Mouse (Mus musculus): ENCODE measurements around the gene Scn1b. TPM values are rescaled to one million over a fixed set of nuclear protein-coding genes. Genes with fewer than 3 reads are reported as not detected.

Scn1b gene
- polyA plus RNA-seq, 1 experiment from 2014 or later, result 5.1 TPM

GRCm38 (mm10) chr7:31125116-31125515 lies 1.7 kb downstream of the Scn1b start:
- Histone ChIP-seq H3K36me3 (peaks cover 20% of the 10 kb centered on the region), H3K27ac (no peak overlapping the region), H3K4me2 (replicated peaks) (no peak overlapping the region), H3K9ac (no peak overlapping the region), H3K27me3 (peaks cover 41% of the 10 kb centered on the region), H3K4me1 (no peaks in the 10 kb centered on the region; the same call in 1 of the 2 replicates), H3K9me3 (no peaks in the 10 kb centered on the region), H3K4me3 (no peak overlapping the region)
- ATAC-seq (ENCODE audit: insufficient number of reproducible peaks, insufficient read depth, low FRiP score, low TSS enrichment), result no peak
- 86% methylated on average over 13 of the region's 13 CpGs for WGBS

DNA sequence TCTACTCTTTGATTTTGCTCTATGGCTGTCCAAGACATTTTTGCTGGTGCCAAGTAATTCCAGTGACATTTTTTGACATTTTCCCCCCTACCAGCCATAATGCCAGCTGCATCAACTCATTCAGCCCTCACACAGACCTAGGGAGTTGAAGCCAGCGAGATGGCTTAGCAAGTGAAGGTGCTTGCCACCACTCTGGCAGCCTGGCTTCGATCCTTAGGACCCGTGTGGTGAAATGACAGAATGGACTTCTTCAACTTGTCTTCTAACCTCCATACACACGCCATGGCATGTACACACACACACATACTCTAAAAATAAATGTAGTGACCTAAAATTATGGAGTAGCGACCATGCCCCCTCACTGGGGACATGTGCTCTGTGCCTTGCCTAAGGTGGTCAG lies 2.4 kb downstream of the Scn1b start:
- no peak for ATAC-seq (ENCODE audit: insufficient number of reproducible peaks, insufficient read depth, low FRiP score, low TSS enrichment)
- no peak overlapping the region for H3K9ac ChIP-seq
- H3K36me3 ChIP-seq, result peaks cover 13% of the 10 kb centered on the region
- 85% methylated on average over 5 of the region's 5 CpGs for WGBS
- no peak overlapping the region for H3K4me3 ChIP-seq
- no peak overlapping the region for H3K27ac ChIP-seq
- no peaks in the 10 kb centered on the region for H3K9me3 ChIP-seq
- no peak overlapping the region for H3K4me2 ChIP-seq (replicated peaks)
- peaks cover 41% of the 10 kb centered on the region for H3K27me3 ChIP-seq
- H3K4me1 ChIP-seq, result no peaks in the 10 kb centered on the region; the same call in 1 of the 2 replicates

DNA sequence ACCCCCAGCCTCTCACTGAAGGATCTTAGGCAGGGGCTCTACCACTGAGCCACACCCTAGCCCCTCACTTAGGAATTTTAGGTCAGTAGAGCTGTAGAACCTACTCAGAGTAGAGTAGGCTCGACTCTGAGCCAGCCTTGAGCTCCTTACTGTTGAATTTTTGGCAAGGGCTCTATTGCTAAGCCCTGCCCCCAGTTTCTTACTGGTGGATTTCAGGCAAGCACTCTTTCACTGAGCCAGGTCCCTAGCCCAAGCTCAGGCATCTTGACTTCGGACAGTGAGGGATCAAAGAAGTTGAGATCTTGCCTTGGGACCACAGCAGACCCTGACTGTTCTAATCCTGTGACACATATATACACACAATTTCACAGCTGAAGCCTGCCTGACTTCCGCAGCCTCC lies 3.1 kb downstream of the Scn1b start:
- 79% methylated on average over 3 of the region's 3 CpGs for WGBS
- Histone ChIP-seq H3K36me3 (peaks cover 6% of the 10 kb centered on the region; the same call in 1 of the 2 replicates), H3K9me3 (no peaks in the 10 kb centered on the region), H3K4me3 (no peak overlapping the region), H3K9ac (no peak overlapping the region), H3K27ac (no peak overlapping the region), H3K4me2 (replicated peaks) (no peak overlapping the region), H3K27me3 (peaks cover 41% of the 10 kb centered on the region), H3K4me1 (no peaks in the 10 kb centered on the region; the same call in 1 of the 2 replicates)
- ATAC-seq (ENCODE audit: insufficient number of reproducible peaks, insufficient read depth, low FRiP score, low TSS enrichment), result no peak

DNA sequence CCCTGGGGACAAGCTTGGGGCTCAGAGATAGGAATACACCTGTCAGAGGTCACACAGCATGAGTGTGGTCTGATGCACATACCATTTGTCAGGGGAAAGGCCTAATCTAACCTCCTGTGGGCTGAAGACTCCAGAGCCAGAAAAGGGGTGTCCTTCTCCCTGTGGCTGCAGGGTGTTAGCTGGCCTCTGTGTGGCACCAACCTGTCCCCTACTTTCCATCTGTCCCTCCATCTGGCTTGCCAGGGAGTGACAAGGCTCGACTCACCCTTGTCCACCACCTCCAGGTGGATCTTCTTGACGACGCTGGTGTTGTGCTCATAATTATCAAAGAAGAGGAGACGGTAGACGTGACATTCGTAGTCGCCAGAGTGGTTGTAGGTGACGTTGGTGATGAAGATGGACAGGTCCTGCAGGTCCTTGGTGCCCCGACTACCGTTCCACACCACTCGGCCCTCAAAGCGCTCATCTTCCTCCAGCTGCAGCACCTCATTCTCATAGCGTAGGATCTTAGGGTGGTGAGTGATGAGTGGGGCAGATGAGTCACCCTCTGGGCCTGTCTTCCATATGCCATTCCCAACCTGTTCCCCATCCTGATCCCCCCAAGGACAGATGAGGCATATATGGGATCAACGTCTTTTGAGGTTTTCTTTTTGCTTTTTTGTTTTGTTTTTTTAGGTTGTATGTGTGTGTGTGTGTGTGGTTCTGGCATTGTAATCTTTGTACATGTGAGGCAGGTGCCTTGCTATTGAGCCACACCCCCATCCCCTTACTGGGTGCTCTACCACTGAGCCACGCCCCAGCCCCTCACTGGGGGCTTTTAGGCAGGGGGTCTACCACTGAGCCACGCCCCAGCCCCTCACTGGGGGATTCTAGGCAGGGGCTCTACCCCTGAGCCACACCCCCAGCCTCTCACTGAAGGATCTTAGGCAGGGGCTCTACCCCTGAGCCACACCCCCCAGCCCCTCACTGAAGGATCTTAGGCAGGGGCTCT lies 3.9 kb downstream of the Scn1b start:
- peaks cover 36% of the 10 kb centered on the region for H3K27me3 ChIP-seq
- no peak for ATAC-seq (ENCODE audit: insufficient number of reproducible peaks, insufficient read depth, low FRiP score, low TSS enrichment)
- 88% methylated on average over 16 of the region's 16 CpGs for WGBS
- H3K4me2 ChIP-seq (replicated peaks), result no peak overlapping the region
- H3K9me3 ChIP-seq, result no peaks in the 10 kb centered on the region
- H3K27ac ChIP-seq, result no peak overlapping the region
- no peak overlapping the region for H3K4me3 ChIP-seq
- H3K4me1 ChIP-seq, result no peaks in the 10 kb centered on the region; the same call in 1 of the 2 replicates
- H3K9ac ChIP-seq, result no peak overlapping the region
- no peaks in the 10 kb centered on the region for H3K36me3 ChIP-seq

- no peak for ATAC-seq (ENCODE audit: insufficient number of reproducible peaks, insufficient read depth, low FRiP score, low TSS enrichment)
- no peaks in the 10 kb centered on the region for H3K36me3 ChIP-seq
- 88% methylated on average over 5 of the region's 5 CpGs for WGBS
- peaks cover 12% of the 10 kb centered on the region for H3K4me1 ChIP-seq
- H3K4me2 ChIP-seq (replicated peaks), result no peak overlapping the region
- H3K9ac ChIP-seq, result no peak overlapping the region
- no peak overlapping the region for H3K27ac ChIP-seq
- H3K27me3 ChIP-seq, result 0 out of 2 replicates have a peak, but pooled peaks cover 5% of the 10 kb centered on the region
- no peak overlapping the region for H3K4me3 ChIP-seq
- no peaks in the 10 kb centered on the region for H3K9me3 ChIP-seq
These were observed 7.2 kb downstream of the Scn1b start for GRCm38 (mm10) chr7:31119556-31119955.

DNA sequence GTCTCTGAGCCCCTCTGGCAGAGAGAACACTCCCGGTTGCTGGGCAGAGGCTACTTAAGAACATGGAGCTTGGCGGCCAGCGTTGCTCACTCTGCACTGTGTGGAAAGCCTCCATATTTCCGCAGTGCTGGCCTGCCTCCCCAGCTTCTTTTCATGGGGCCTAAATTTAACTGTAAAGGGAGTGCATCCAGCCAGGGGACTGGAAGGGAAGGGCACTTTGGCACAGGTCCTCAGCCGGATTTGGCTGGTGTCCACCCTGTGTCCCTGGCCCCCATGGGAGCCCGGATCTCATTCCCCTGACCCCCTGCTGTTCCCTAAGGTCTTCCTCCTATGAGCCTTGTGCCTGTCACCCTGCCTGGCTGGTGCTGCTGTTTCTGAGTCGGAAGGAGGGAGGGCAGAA lies 8.3 kb downstream of the Scn1b start:
- no peaks in the 10 kb centered on the region for H3K9me3 ChIP-seq
- ATAC-seq (ENCODE audit: insufficient number of reproducible peaks, insufficient read depth, low FRiP score, low TSS enrichment), result no peak
- H3K4me2 ChIP-seq (replicated peaks), result no peak overlapping the region
- H3K9ac ChIP-seq, result no peak overlapping the region
- no peaks in the 10 kb centered on the region for H3K36me3 ChIP-seq
- 0 out of 2 replicates have a peak, but pooled peaks cover 3% of the 10 kb centered on the region for H3K27me3 ChIP-seq
- peaks cover 12% of the 10 kb centered on the region for H3K4me1 ChIP-seq
- WGBS, result 78% methylated on average over 7 of the region's 7 CpGs
- H3K4me3 ChIP-seq, result no peak overlapping the region
- H3K27ac ChIP-seq, result no peak overlapping the region

DNA sequence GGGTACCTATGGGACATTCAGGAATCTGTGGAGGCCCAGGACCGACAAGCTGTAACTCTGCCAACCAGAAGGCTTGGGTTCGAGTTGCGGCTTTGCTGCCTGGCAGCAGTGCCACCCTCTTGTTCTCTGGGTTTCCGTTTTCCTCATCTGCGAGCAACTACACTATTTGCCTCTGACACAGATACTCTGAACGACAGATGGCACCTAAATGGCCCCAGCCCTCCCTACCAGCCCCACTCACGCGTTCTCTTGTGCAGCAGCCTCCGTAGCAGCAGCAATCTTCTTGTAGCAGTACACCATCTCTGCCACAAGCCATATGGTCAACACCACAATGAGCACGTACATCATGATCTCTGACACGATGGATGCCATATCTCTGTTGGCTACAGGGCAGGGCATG lies 9.3 kb downstream of the Scn1b start:
- no peak for ATAC-seq (ENCODE audit: insufficient number of reproducible peaks, insufficient read depth, low FRiP score, low TSS enrichment)
- no peak overlapping the region for H3K9ac ChIP-seq
- H3K4me2 ChIP-seq (replicated peaks), result no peak overlapping the region
- 84% methylated on average over 11 of the region's 11 CpGs for WGBS
- H3K27ac ChIP-seq, result no peak overlapping the region
- H3K9me3 ChIP-seq, result no peaks in the 10 kb centered on the region
- H3K36me3 ChIP-seq, result no peaks in the 10 kb centered on the region
- peaks cover 12% of the 10 kb centered on the region for H3K4me1 ChIP-seq
- 0 out of 2 replicates have a peak, but pooled peaks cover 3% of the 10 kb centered on the region for H3K27me3 ChIP-seq
- no peak overlapping the region for H3K4me3 ChIP-seq

DNA sequence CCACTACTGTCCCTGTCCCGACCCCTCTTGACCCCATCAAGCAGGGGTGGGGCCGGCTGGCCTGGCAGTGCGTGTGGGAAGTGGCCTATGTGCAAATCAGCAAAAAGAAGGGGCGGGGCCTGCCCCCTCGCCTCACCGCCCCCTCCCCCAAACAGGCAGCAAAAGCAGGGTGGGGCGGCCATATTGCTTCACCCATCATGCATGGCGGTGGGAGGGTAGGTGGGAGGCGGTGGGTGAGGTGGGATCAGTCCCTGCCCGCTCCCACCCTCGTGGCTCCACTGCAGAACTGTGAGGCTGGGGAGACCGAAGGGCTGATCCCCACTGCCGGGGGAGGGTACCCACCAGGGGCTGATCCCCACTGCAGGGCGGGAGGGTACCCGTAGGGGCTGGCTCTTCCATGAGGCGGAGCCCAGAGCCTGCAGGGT lies 10.1 kb downstream of the Scn1b start:
- H3K9ac ChIP-seq, result no peak overlapping the region
- 0 out of 2 replicates have a peak overlapping the region, but pooled peaks have one; percentile 10 for H3K4me2 ChIP-seq (replicated peaks)
- 0 out of 2 replicates have a peak, but pooled peaks cover 3% of the 10 kb centered on the region for H3K27me3 ChIP-seq
- no peaks in the 10 kb centered on the region for H3K36me3 ChIP-seq
- H3K9me3 ChIP-seq, result no peaks in the 10 kb centered on the region
- no peak for ATAC-seq (ENCODE audit: insufficient number of reproducible peaks, insufficient read depth, low FRiP score, low TSS enrichment)
- H3K4me3 ChIP-seq, result no peak overlapping the region
- no peak overlapping the region for H3K27ac ChIP-seq
- peaks cover 12% of the 10 kb centered on the region for H3K4me1 ChIP-seq
- 44% methylated on average over 16 of the region's 16 CpGs for WGBS

DNA sequence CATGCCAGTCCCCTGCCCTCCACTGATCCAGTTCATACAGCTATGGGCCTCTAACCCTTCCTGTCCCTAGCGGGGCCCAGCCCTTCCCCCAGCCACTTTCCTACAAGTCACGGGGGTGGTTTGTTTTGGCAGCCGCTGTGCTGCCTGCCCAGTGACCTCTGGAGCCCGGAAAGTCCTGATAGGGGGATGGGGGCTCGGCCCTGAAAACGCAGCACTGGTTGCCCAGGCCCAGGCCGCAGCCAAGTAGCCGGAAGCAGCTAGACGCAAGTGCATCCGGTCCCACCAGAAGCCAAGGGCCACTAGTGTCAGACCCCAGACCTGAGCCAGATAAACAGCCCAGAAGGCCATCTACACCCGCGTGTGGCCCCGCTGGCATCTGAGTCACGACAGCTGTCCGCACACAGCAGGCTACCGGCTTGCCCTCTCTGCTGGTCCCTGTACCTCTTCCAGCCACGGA lies 11.2 kb downstream of the Scn1b start:
- Histone ChIP-seq H3K9me3 (no peaks in the 10 kb centered on the region), H3K9ac (no peak overlapping the region), H3K36me3 (no peaks in the 10 kb centered on the region), H3K27me3 (0 out of 2 replicates have a peak, but pooled peaks cover 3% of the 10 kb centered on the region), H3K4me2 (replicated peaks) (peak overlapping the region; percentile 26; the same call in 1 of the 2 replicates), H3K4me1 (peaks cover 12% of the 10 kb centered on the region), H3K27ac (no peak overlapping the region), H3K4me3 (no peak overlapping the region)
- 17% methylated on average over 17 of the region's 17 CpGs for WGBS
- 0 out of 2 replicates have a peak, but pooled peaks have one; percentile 12 for ATAC-seq (ENCODE audit: insufficient number of reproducible peaks, insufficient read depth, low FRiP score, low TSS enrichment)

DNA sequence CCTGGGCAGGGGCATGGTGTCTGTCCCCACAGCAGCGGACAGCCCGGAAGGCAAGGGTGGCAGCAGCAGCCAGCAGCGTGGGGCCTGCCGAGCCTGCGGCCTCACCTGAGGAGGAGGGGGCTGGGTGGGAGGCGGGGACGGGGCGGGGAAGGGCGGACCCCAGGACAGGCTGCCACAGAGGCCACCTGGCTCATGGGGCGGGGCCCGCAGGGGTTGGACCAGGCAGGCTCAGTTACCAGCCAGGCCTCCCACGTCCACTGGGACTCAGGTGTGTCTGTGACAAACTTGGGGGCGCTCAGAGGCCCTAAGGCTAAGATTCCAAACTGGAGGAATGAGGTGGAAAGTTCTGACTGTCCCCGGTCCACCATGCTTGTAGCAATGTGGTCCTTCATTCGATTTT lies 11.6 kb downstream of the Scn1b start, which contains the start of gene Hpn:
Hpn (minus strand) TSS at position 109 of the 400 bp plus-strand sequence.
- Histone ChIP-seq H3K4me3 (no peak within 1 kb of the TSS), H3K9ac (no peak within 1 kb of the TSS), H3K9me3 (no peaks in the 10 kb centered on the region), H3K27ac (no peak within 1 kb of the TSS), H3K36me3 (no peaks in the 10 kb centered on the region), H3K4me2 (replicated peaks) (peak within 1 kb of the TSS; percentile 26), H3K4me1 (peaks cover 12% of the 10 kb centered on the region), H3K27me3 (0 out of 2 replicates have a peak, but pooled peaks cover 3% of the 10 kb centered on the region)
- ATAC-seq (ENCODE audit: insufficient number of reproducible peaks, insufficient read depth, low FRiP score, low TSS enrichment), result 0 out of 2 replicates have a peak, but pooled peaks have one; percentile 12
- 14% methylated on average over 15 of the region's 15 CpGs for WGBS

GRCm38 (mm10) chr7:31114646-31115045 lies 12.2 kb downstream of the Scn1b start:
- 49% methylated on average over 10 of the region's 10 CpGs for WGBS
- H3K36me3 ChIP-seq, result no peaks in the 10 kb centered on the region
- no peaks in the 10 kb centered on the region for H3K9me3 ChIP-seq
- peaks cover 12% of the 10 kb centered on the region for H3K4me1 ChIP-seq
- ATAC-seq (ENCODE audit: insufficient number of reproducible peaks, insufficient read depth, low FRiP score, low TSS enrichment), result 0 out of 2 replicates have a peak, but pooled peaks have one; percentile 11
- H3K4me3 ChIP-seq, result no peak overlapping the region
- peak overlapping the region; percentile 26 for H3K4me2 ChIP-seq (replicated peaks)
- no peak overlapping the region for H3K27ac ChIP-seq
- 0 out of 2 replicates have a peak, but pooled peaks cover 3% of the 10 kb centered on the region for H3K27me3 ChIP-seq
- H3K9ac ChIP-seq, result no peak overlapping the region

All from embryonic facial prominence, embryonic 12.5 days (tissue).